21 mouse cellular contexts compared by ENCODE assay signal in genomic region chr1:157707256-157707655, GRCm38 (mm10).
DNase-seq lines count a peak whose midpoint lies in the region; ATAC-seq and TF ChIP-seq lines count a peak whose summit lies in the region.
"Had no signal": no experiment of that assay in that cellular context is flagged by ENCODE, and none has a peak within 500 bp of the region (broad histone marks: within the 10 kb centered on the region; RNA-seq: fewer than 3 reads in every experiment).

No protein-coding gene starts in this region.

- H3K27me3 ChIP-seq in embryonic facial prominence, embryonic 13.5 days: no peaks in the 10 kb centered on the region
- H3K27me3 ChIP-seq in embryonic facial prominence, embryonic 10.5 days (replicated peaks; ENCODE audit: low read depth, poor library complexity, severe bottlenecking): no peaks in the 10 kb centered on the region
- H3K27me3 ChIP-seq in liver, embryonic 14.5 days (ENCODE audit: control insufficient read depth, insufficient read depth, low read length): no peaks in the 10 kb centered on the region
- no peaks in the 10 kb centered on the region for H3K27me3 ChIP-seq in liver, embryonic 12.5 days (replicated peaks)
- H3K27me3 ChIP-seq: CH12.LX, Patski had no signal

- no peak overlapping the region for H3K4me3 ChIP-seq in embryonic facial prominence, embryonic 13.5 days
- H3K4me3 ChIP-seq in embryonic facial prominence, embryonic 10.5 days: no peak overlapping the region
- H3K4me3 ChIP-seq in liver, embryonic 14.5 days (ENCODE audit: insufficient read depth in 1 of 2, low read depth in 2 of 2, low read length in 2 of 2): no peak overlapping the region
- H3K4me3 ChIP-seq in liver, embryonic 12.5 days: no peak overlapping the region

- H3K9ac ChIP-seq in embryonic facial prominence, embryonic 13.5 days: no peak overlapping the region
- H3K9ac ChIP-seq in liver, embryonic 14.5 days (replicated peaks): no peak overlapping the region
- H3K9ac ChIP-seq in liver, embryonic 12.5 days: no peak overlapping the region

- no peak for TF ChIP-seq EP300 in liver, embryonic 14.5 days (IDR thresholded peaks at IDR 0.05; ENCODE audit: low read depth)

- 0 out of 2 replicates have a peak, but pooled peaks have one; percentile 50 for ATAC-seq in embryonic facial prominence, embryonic 13.5 days (ENCODE audit: insufficient number of reproducible peaks, insufficient read depth, low FRiP score, low TSS enrichment, low read depth)
- 0 out of 2 replicates have a peak, but pooled peaks have one; percentile 22 for ATAC-seq in liver, embryonic 14.5 days (ENCODE audit: insufficient read depth)
- no peak for ATAC-seq in liver, embryonic 12.5 days
- ATAC-seq: activated CD4-positive, CD25-positive, alpha-beta regulatory T cell, adult 4 months; CD4-positive, CD25-positive, alpha-beta regulatory T cell, adult 4 months; Patski had no signal

- DNase-seq in embryonic facial prominence, embryonic 10.5 days (ENCODE audit: low spot score): no peak
- peak; percentile 59 for DNase-seq in heart, adult 11 months
- DNase-seq in heart, postnatal 25 days (ENCODE audit: low spot score): no peak
- DNase-seq in liver, embryonic 14.5 days (ENCODE audit: low read depth in 3 of 3, low spot score in 3 of 3): no peak
- DNase-seq: adrenal gland, adult 2 months; adrenal gland, adult 8-10 months; adrenal gland, postnatal 10 days; adrenal gland, postnatal 14 days; adrenal gland, postnatal 25 days; adrenal gland, postnatal 36 days; B cell, adult 2 months; cerebellum, adult 11 months; cerebellum, adult 11-12 months; cerebellum, adult 18-20 months had no signal

- H3K36me3 ChIP-seq in embryonic facial prominence, embryonic 13.5 days: no peaks in the 10 kb centered on the region
- no peaks in the 10 kb centered on the region for H3K36me3 ChIP-seq in embryonic facial prominence, embryonic 10.5 days (replicated peaks)
- H3K36me3 ChIP-seq in liver, embryonic 14.5 days (replicated peaks; ENCODE audit: control insufficient read depth, insufficient read depth, low read depth): no peaks in the 10 kb centered on the region
- no peaks in the 10 kb centered on the region for H3K36me3 ChIP-seq in liver, embryonic 12.5 days
- H3K36me3 ChIP-seq: G1E had no signal

- no peaks in the 10 kb centered on the region for H3K9me3 ChIP-seq in embryonic facial prominence, embryonic 13.5 days
- H3K9me3 ChIP-seq in embryonic facial prominence, embryonic 10.5 days: no peaks in the 10 kb centered on the region
- H3K9me3 ChIP-seq in liver, embryonic 14.5 days (ENCODE audit: control insufficient read depth, low read length): no peaks in the 10 kb centered on the region
- no peaks in the 10 kb centered on the region for H3K9me3 ChIP-seq in liver, embryonic 12.5 days (replicated peaks)

- no peaks in the 10 kb centered on the region for H3K4me1 ChIP-seq in embryonic facial prominence, embryonic 13.5 days
- H3K4me1 ChIP-seq in embryonic facial prominence, embryonic 10.5 days: peaks cover 4% of the 10 kb centered on the region; the same call in 1 of the 2 replicates
- no peaks in the 10 kb centered on the region for H3K4me1 ChIP-seq in liver, embryonic 14.5 days (replicated peaks; ENCODE audit: control insufficient read depth in 2 of 2, insufficient read depth in 2 of 2, low read length in 1 of 2)
- no peaks in the 10 kb centered on the region; the same call in 1 of the 2 replicates for H3K4me1 ChIP-seq in liver, embryonic 12.5 days

- no peak for TF ChIP-seq CTCF in liver, embryonic 14.5 days (IDR thresholded peaks at IDR 0.05; ENCODE audit: low read depth)

- H3K27ac ChIP-seq in embryonic facial prominence, embryonic 13.5 days: no peak overlapping the region
- H3K27ac ChIP-seq in embryonic facial prominence, embryonic 10.5 days (replicated peaks): no peak overlapping the region
- no peak overlapping the region for H3K27ac ChIP-seq in liver, embryonic 14.5 days
- H3K27ac ChIP-seq in liver, embryonic 12.5 days: no peak overlapping the region

- WGBS in embryonic facial prominence, embryonic 13.5 days: 91% methylated on average over 2 of the region's 2 CpGs
- WGBS in embryonic facial prominence, embryonic 10.5 days: 80% methylated on average over 2 of the region's 2 CpGs
- 62% methylated on average over 2 of the region's 2 CpGs for WGBS in liver, embryonic 14.5 days (ENCODE audit: insufficient replicate concordance)
- WGBS in liver, embryonic 12.5 days (ENCODE audit: insufficient replicate concordance): 75% methylated on average over 2 of the region's 2 CpGs

- no peak overlapping the region for H3K4me2 ChIP-seq in embryonic facial prominence, embryonic 13.5 days
- H3K4me2 ChIP-seq in liver, embryonic 14.5 days (ENCODE audit: low read depth): no peak overlapping the region
- H3K4me2 ChIP-seq in liver, embryonic 12.5 days: no peak overlapping the region

- intact Hi-C loops in heart, postnatal 25 days (cut with DNase I): no loop called here
